In the genomic region with DNA sequence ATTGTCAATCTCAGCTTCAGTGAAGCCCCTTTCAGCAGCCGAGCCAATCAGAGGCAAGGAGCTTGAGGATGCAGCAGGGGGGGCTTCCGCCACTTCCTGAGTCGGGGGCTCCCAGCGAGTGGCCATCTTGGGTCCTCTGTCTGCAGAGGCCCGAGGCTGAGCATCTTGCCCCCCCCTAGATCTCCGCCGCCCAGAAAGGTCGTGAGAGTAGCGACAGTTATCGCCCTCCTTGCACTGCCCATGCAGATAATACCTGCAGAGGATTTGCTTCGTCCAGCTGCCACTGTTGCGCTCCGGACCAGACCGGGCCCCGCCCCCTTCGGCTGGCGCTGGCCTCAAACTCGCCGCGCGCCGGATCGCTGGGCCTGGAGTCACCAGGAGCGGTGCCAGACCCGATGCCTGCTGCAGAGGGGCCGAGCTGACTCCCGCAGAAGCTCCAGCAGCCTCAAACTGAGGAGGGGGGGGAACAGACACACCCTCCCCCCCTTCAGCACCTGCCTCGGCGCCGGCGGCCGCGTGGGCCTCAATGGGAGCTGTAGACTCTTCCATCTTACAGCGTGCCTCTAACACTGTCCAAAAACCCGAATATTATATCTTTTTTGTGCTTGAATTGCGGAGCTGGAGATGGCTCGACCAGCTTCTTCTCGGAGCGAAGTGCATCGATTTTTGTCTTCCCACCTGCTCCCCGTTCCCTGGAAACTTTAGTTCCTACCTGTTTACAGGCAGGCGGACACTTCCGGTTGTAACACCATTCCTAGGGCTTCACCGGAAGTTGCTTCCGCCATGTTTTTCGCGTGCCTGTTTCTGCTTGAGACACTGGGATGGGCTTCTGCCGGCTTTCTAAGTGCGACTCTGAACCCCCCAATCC, we compare ENCODE assay signal across 8 mouse cellular contexts. TPM values are rescaled to one million over a fixed set of nuclear protein-coding genes. Genes with fewer than 3 reads are reported as not detected.
DNase-seq lines count a peak whose midpoint lies in the region; ATAC-seq and TF ChIP-seq lines count a peak whose summit lies in the region.

A gene (minus strand): TSS at position 647 of the 868 bp plus-strand sequence.

- TF ChIP-seq CTCF in Patski (IDR thresholded peaks at IDR 0.05): no peak

- H3K4me1 ChIP-seq in hindbrain, embryonic 12.5 days: no peaks in the 10 kb centered on the region

- peaks cover 10% of the 10 kb centered on the region for H3K9me3 ChIP-seq in hindbrain, embryonic 12.5 days (replicated peaks)

- H3K27ac ChIP-seq in hindbrain, embryonic 12.5 days: peak within 1 kb of the TSS; percentile 93

- ATAC-seq in Patski: peak; percentile 47
- peak; percentile 90 for ATAC-seq in hindbrain, embryonic 12.5 days (ENCODE audit: low FRiP score)

- H3K9ac ChIP-seq in hindbrain, embryonic 12.5 days: peak within 1 kb of the TSS; percentile 89

- peak within 1 kb of the TSS; percentile 66 for H3K4me2 ChIP-seq in hindbrain, embryonic 12.5 days (replicated peaks)

- H3K4me3 ChIP-seq in hindbrain, embryonic 12.5 days: peak within 1 kb of the TSS; percentile 72

- CTCF ChIA-PET in Patski (lab: Charles Lee): interaction anchor here (1.2 kb wide), 1 partner anchor 10 kb away, joined by 3 read pairs; no protein-coding TSS in a partner anchor

- H3K36me3 ChIP-seq in hindbrain, embryonic 12.5 days: no peaks in the 10 kb centered on the region

- H3K27me3 ChIP-seq in Patski: peaks cover 30% of the 10 kb centered on the region
- no peaks in the 10 kb centered on the region for H3K27me3 ChIP-seq in hindbrain, embryonic 12.5 days

- 21% methylated on average over 49 of the region's 49 CpGs for WGBS in hindbrain, embryonic 12.5 days

- POLR2A ChIA-PET in Patski (lab: Charles Lee): interaction anchor here (0.7 kb wide), 1 partner anchor 11 kb away, joined by 3 read pairs; no protein-coding TSS in a partner anchor

- in situ Hi-C loops in Patski (cut with MboI; ENCODE audit: low pct_unique_long_range_greater_than_20kb): no loop called here

- peak; percentile 50 for DNase-seq in Patski (ENCODE audit: low read depth, low spot score)
- DNase-seq in cerebellum, adult 9-10 months: peak; percentile 7
- peak; percentile 32 to 55 for DNase-seq in frontal cortex, postnatal 25 days (ENCODE audit: low spot score in 2 of 2)
- peak; percentile 78 to 85 for DNase-seq in layer of hippocampus, postnatal 14 days (ENCODE audit: low spot score in 2 of 2)
- peak; percentile 84 for DNase-seq in lung, postnatal 14 days
- peak; percentile 92 for DNase-seq in retina, embryonic 14.5 days (ENCODE audit: low spot score)
- DNase-seq in urinary bladder, postnatal 25 days (ENCODE audit: low spot score): peak; percentile 73

RNA-seq across cellular contexts. Expression of the gene that starts here (rescaled TPM):
- 2.3 TPM for polyA plus RNA-seq in Patski (2021)
- 19.1 and 21.0 TPM in 2 replicates for polyA plus RNA-seq in hindbrain, embryonic 12.5 days (2016; fragmentation: Nextera tagmentation; extraction: Ambion mirVana)
- 10 to 100 TPM; 15.3 to 15.4 TPM for total RNA-seq in layer of hippocampus, postnatal 14 days (2021)

Comparison
In these comparisons a context has a peak if more than half of its experiments do, and no peak if none do; other contexts are left out.
1. Peak in every context shown above with its lines: DNase-seq, ATAC-seq, H3K4me3 ChIP-seq and H3K27ac ChIP-seq.
2. DNase-seq: peak in every context shown above with its lines; median percentile 92 in retina, embryonic 14.5 days; 84 in lung, postnatal 14 days; 82 in layer of hippocampus, postnatal 14 days; 73 in urinary bladder, postnatal 25 days; 50 in Patski; 44 in frontal cortex, postnatal 25 days; 7 in cerebellum, adult 9-10 months.